Mouse (Mus musculus) left cerebral cortex, postnatal 14 days (tissue): ENCODE measurements around the gene Dis3. TPM values are rescaled to one million over a fixed set of nuclear protein-coding genes. Genes with fewer than 3 reads are reported as not detected.
"Not testable (repeated sequence)": the region's sequence is repeated elsewhere in the genome, so short reads cannot be mapped to it uniquely, and the experiment has no call there.

ENCODE experiments used
- DNase-seq, 2 experiments: peaks; one replicate each; pipeline ENCODE4 v3.0.0; 2021 to 2022; ENCODE audit warnings: low spot score in 2 of 2, mixed read lengths in 1 of 2
- intact Hi-C: fragments of 180-260 bp; cut with DNase I; formaldehyde crosslinking; loops from one replicate; pipeline ENCODE4 v1.15.1; 2025
- total RNA-seq, 2 experiments: library from RNA; stranded (reverse); gene quantifications; 2 replicates each; pipeline ENCODE4 v1.2.3; 2021

The Dis3 gene
- total RNA-seq, 2 experiments from 2014 or later = 13.4 to 17.9 TPM

- DNase-seq = peak in 1 of 2 experiments; percentile 54
- intact Hi-C loops = loop anchor here (2.0 kb wide), 1 partner anchor 53 kb away; the partner anchor contains the start of genes Bora and Mzt1
Observed at GRCm38 (mm10) chr14:99099967-99100587, 507 bp upstream of the Dis3 start.

GRCm38 (mm10) chr14:99088947-99089346 is 10.6 kb downstream of the Dis3 start:
- intact Hi-C loops = no loop called here
- no peak for DNase-seq

GRCm38 (mm10) chr14:99071146-99071545 is 28.4 kb downstream of the Dis3 start:
- no peak for DNase-seq
- intact Hi-C loops = no loop called here

- intact Hi-C loops = no loop called here
- no peak for DNase-seq
Observed at GRCm38 (mm10) chr14:99063091-99063490, 36.5 kb downstream of the Dis3 start.

- intact Hi-C loops = no loop called here
- DNase-seq = peak; percentile 14 to 25
Observed at GRCm38 (mm10) chr14:99060616-99061015, 39.0 kb downstream of the Dis3 start.

GRCm38 (mm10) chr14:99058959-99059586 is 40.5 kb downstream of the Dis3 start:
- intact Hi-C loops = no loop called here
- DNase-seq = no peak

GRCm38 (mm10) chr14:99046782-99047181 is 52.8 kb downstream of the Dis3 start:
- intact Hi-C loops = loop anchor here (2.0 kb wide), 1 partner anchor 52 kb away; the partner anchor contains the start of genes Dis3 and Pibf1
- DNase-seq = peak in 1 of 2 experiments; percentile 15

GRCm38 (mm10) chr14:99046031-99046781 is 53.4 kb downstream of the Dis3 start, which contains the start of the genes Mzt1 and Bora:
Mzt1 (minus strand) TSS chr14:99046134.
Bora (plus strand) TSS chr14:99046222.
- intact Hi-C loops = loop anchor here (2.0 kb wide), 1 partner anchor 53 kb away; the partner anchor contains the start of genes Dis3 and Pibf1
- peak; percentile 88 to 92 for DNase-seq

GRCm38 (mm10) chr14:99045378-99046030 is 54.1 kb downstream of the Dis3 start:
- intact Hi-C loops = loop anchor here (2.0 kb wide), 1 partner anchor 53 kb away; the partner anchor contains the start of genes Dis3 and Pibf1
- no peak for DNase-seq

- intact Hi-C loops = no loop called here
Observed at GRCm38 (mm10) chr14:99044718-99045117, 54.9 kb downstream of the Dis3 start.

GRCm38 (mm10) chr14:99044096-99044495 is 55.5 kb downstream of the Dis3 start:
- intact Hi-C loops = no loop called here
- DNase-seq = no peak

More at GRCm38 (mm10) chr14:99044718-99045117, 54.9 kb downstream of the Dis3 start:
- DNase-seq = no peak

- intact Hi-C loops = no loop called here
- no peak for DNase-seq
Observed at GRCm38 (mm10) chr14:99043499-99043898, 56.1 kb downstream of the Dis3 start.

- intact Hi-C loops = no loop called here
Observed at GRCm38 (mm10) chr14:99041416-99041815, 58.2 kb downstream of the Dis3 start.

GRCm38 (mm10) chr14:99039308-99039707 is 60.3 kb downstream of the Dis3 start:
- DNase-seq, intact Hi-C loops: not testable (repeated sequence)

More at GRCm38 (mm10) chr14:99041416-99041815, 58.2 kb downstream of the Dis3 start:
- DNase-seq = no peak

- intact Hi-C loops = no loop called here
- DNase-seq = no peak
Observed at GRCm38 (mm10) chr14:99037703-99038102, 61.9 kb downstream of the Dis3 start.

GRCm38 (mm10) chr14:99036039-99036438 is 63.5 kb downstream of the Dis3 start:
- intact Hi-C loops = no loop called here
- DNase-seq = no peak

GRCm38 (mm10) chr14:99034851-99035250 is 64.7 kb downstream of the Dis3 start:
- intact Hi-C loops, DNase-seq: not testable (repeated sequence)

- no peak for DNase-seq
- intact Hi-C loops = no loop called here
Observed at GRCm38 (mm10) chr14:99032596-99032995, 67.0 kb downstream of the Dis3 start.

GRCm38 (mm10) chr14:99031337-99031873 is 68.2 kb downstream of the Dis3 start:
- intact Hi-C loops = no loop called here
- DNase-seq = no peak
